Mouse (Mus musculus): Measurements from ENCODE around the gene Gm17374. TPM values are rescaled to one million over a fixed set of nuclear protein-coding genes. Genes with fewer than 3 reads are reported as not detected.

Gm17374 gene
- polyA plus RNA-seq, 2 experiments = not detected

DNA sequence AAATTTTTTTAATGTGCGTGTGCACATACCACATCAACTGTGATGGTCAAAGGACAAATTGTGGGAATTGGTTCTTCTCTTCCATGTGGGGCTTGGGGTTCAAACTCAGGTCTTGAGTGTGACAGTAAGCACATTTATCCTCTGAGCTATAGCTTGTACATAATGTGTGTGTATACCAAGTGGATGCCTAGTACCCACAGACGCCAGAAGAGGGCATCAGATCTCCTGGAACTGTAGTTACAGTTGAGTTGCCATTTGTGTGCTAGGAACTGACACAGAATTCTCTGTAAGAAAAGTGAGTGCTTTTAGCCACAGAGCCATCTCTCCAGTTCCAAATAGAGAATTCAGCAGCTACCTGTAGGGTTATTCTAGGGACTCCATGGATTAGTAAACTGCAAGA lies 26.3 kb upstream of the Gm17374 start:
- 79% methylated on average over 2 of the region's 2 CpGs for WGBS (ENCODE audit: insufficient replicate concordance)
- DNase-seq (ENCODE audit: low read depth in 3 of 3, low spot score in 3 of 3) (peak in 2 of 3 experiments; percentile 1 to 2), ATAC-seq (ENCODE audit: insufficient read depth) (no peak)
- Histone ChIP-seq H3K27ac (no peak overlapping the region), H3K4me1 (replicated peaks; ENCODE audit: control insufficient read depth in 2 of 2, insufficient read depth in 2 of 2, low read length in 1 of 2) (no peaks in the 10 kb centered on the region), H3K4me3 (ENCODE audit: insufficient read depth in 1 of 2, low read depth in 2 of 2, low read length in 2 of 2) (no peak overlapping the region), H3K4me2 (ENCODE audit: low read depth) (no peak overlapping the region), H3K36me3 (replicated peaks; ENCODE audit: control insufficient read depth, insufficient read depth, low read depth) (peaks cover 34% of the 10 kb centered on the region), H3K9me3 (ENCODE audit: control insufficient read depth, low read length) (no peaks in the 10 kb centered on the region), H3K9ac (replicated peaks) (no peak overlapping the region), H3K27me3 (ENCODE audit: control insufficient read depth, insufficient read depth, low read length) (no peaks in the 10 kb centered on the region)
- TF ChIP-seq EP300 (IDR thresholded peaks at IDR 0.05; ENCODE audit: low read depth) (no peak), CTCF (IDR thresholded peaks at IDR 0.05; ENCODE audit: low read depth) (peak; percentile 34; the same call in 1 of the 2 replicates)

DNA sequence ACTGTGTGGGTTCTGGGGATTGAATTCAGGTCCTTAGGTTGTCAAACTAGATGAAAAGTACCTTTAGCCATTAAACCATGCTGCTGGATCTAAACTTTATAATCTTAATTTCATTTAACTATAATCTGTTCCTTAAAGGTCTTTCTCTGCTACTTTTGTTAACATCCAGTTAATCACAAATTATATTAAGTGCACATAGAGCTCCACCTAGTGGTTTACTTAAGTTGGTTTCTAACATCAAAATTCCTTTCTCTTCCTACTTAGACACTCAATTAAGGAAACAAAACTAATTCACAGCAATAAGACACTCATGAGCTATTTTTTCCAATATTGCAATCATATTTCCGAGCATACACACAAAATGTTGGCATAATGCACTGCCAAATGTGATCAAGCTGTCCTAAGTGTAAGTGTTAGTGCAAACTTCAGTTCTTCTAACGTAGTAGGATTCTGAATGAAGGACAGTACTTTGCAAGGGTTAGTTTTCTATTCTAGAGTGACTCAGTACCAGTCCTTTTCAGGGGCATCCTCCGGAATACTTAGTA lies 7.4 kb downstream of the Gm17374 start:
- no peak for DNase-seq (ENCODE audit: low read depth in 3 of 3, low spot score in 3 of 3)
- no peak overlapping the region for H3K4me2 ChIP-seq (ENCODE audit: low read depth)
- ATAC-seq (ENCODE audit: insufficient read depth) = no peak

DNA sequence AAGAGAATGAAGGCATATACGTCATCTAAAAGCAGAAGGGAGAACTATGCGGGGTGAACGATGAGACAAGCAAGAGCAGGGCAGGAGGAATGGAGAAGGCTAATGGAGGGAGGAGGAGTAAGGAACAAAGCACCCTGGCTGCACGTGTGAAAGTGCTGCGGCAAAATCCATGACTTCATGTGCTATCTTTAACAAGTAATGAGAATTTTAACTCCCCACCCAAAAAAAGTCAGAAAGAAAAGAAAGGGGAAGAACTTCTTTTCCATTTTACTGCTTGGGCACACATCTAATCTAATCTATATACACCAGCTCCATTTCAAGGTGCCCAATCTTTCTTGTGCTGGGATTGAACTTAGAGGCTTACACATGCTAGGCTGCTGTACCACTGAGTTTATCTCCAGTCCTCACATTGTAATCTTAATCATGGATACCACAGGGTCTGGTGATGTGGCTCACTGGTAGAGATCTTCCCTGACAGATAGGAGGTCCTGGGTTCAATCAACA lies 11.6 kb downstream of the Gm17374 start:
- H3K4me2 ChIP-seq (ENCODE audit: low read depth) = peak overlapping the region; percentile 33
- 43% methylated on average over 5 of the region's 5 CpGs for WGBS (ENCODE audit: insufficient replicate concordance)
- TF ChIP-seq EP300 (IDR thresholded peaks at IDR 0.05; ENCODE audit: low read depth) = peak; percentile 89
- TF ChIP-seq CTCF (IDR thresholded peaks at IDR 0.05; ENCODE audit: low read depth) = no peak
- no peak overlapping the region for H3K27ac ChIP-seq
- DNase-seq (ENCODE audit: low read depth in 3 of 3, low spot score in 3 of 3) = peak; percentile 60 to 71 (median 69)
- H3K9me3 ChIP-seq (ENCODE audit: control insufficient read depth, low read length) = no peaks in the 10 kb centered on the region
- no peaks in the 10 kb centered on the region for H3K27me3 ChIP-seq (ENCODE audit: control insufficient read depth, insufficient read depth, low read length)
- no peak overlapping the region for H3K9ac ChIP-seq (replicated peaks)
- H3K4me3 ChIP-seq (ENCODE audit: insufficient read depth in 1 of 2, low read depth in 2 of 2, low read length in 2 of 2) = no peak overlapping the region
- peaks cover 12% of the 10 kb centered on the region for H3K36me3 ChIP-seq (replicated peaks; ENCODE audit: control insufficient read depth, insufficient read depth, low read depth)
- ATAC-seq (ENCODE audit: insufficient read depth) = peak; percentile 98
- peaks cover 7 to 15% of the 10 kb centered on the region in 2 experiments for H3K4me1 ChIP-seq (replicated peaks; ENCODE audit: control insufficient read depth in 2 of 2, insufficient read depth in 2 of 2, low read length in 1 of 2)

More for the DNA sequence above, 7.4 kb downstream of the Gm17374 start:
- WGBS (ENCODE audit: insufficient replicate concordance) = 67% methylated on average over 3 of the region's 3 CpGs
- no peak overlapping the region for H3K4me3 ChIP-seq (ENCODE audit: insufficient read depth in 1 of 2, low read depth in 2 of 2, low read length in 2 of 2)
- peak; percentile 45; the same call in 1 of the 2 replicates for TF ChIP-seq CTCF (IDR thresholded peaks at IDR 0.05; ENCODE audit: low read depth)
- TF ChIP-seq EP300 (IDR thresholded peaks at IDR 0.05; ENCODE audit: low read depth) = no peak
- no peaks in the 10 kb centered on the region for H3K27me3 ChIP-seq (ENCODE audit: control insufficient read depth, insufficient read depth, low read length)
- no peak overlapping the region for H3K9ac ChIP-seq (replicated peaks)
- no peaks in the 10 kb centered on the region for H3K9me3 ChIP-seq (ENCODE audit: control insufficient read depth, low read length)
- H3K27ac ChIP-seq = no peak overlapping the region
- H3K4me1 ChIP-seq (replicated peaks; ENCODE audit: control insufficient read depth in 2 of 2, insufficient read depth in 2 of 2, low read length in 1 of 2) = peaks cover 7 to 11% of the 10 kb centered on the region in 2 experiments
- peaks cover 14% of the 10 kb centered on the region for H3K36me3 ChIP-seq (replicated peaks; ENCODE audit: control insufficient read depth, insufficient read depth, low read depth)

- Histone ChIP-seq H3K27me3 (ENCODE audit: control insufficient read depth, insufficient read depth, low read length) (no peaks in the 10 kb centered on the region), H3K4me1 (replicated peaks; ENCODE audit: control insufficient read depth in 2 of 2, insufficient read depth in 2 of 2, low read length in 1 of 2) (peaks cover 6 to 13% of the 10 kb centered on the region in 2 experiments; a peak in 3 of 4 replicates), H3K4me3 (ENCODE audit: insufficient read depth in 1 of 2, low read depth in 2 of 2, low read length in 2 of 2) (peak overlapping the region in 1 of 2 experiments; percentile 34; a peak in 1 of 4 replicates), H3K4me2 (ENCODE audit: low read depth) (peak overlapping the region; percentile 95), H3K27ac (no peak overlapping the region), H3K9ac (replicated peaks) (no peak overlapping the region), H3K36me3 (replicated peaks; ENCODE audit: control insufficient read depth, insufficient read depth, low read depth) (peaks cover 8% of the 10 kb centered on the region), H3K9me3 (ENCODE audit: control insufficient read depth, low read length) (no peaks in the 10 kb centered on the region)
- ATAC-seq (ENCODE audit: insufficient read depth) (no peak), DNase-seq (ENCODE audit: low read depth in 3 of 3, low spot score in 3 of 3) (no peak)
- no peak for TF ChIP-seq EP300 (IDR thresholded peaks at IDR 0.05; ENCODE audit: low read depth)
- TF ChIP-seq CTCF (IDR thresholded peaks at IDR 0.05; ENCODE audit: low read depth) = no peak
- 53% methylated on average over 1 of the region's 1 CpGs for WGBS (ENCODE audit: insufficient replicate concordance)
These were observed 17.2 kb downstream of the Gm17374 start for GRCm38 (mm10) chr2:140169057-140169456.

DNA sequence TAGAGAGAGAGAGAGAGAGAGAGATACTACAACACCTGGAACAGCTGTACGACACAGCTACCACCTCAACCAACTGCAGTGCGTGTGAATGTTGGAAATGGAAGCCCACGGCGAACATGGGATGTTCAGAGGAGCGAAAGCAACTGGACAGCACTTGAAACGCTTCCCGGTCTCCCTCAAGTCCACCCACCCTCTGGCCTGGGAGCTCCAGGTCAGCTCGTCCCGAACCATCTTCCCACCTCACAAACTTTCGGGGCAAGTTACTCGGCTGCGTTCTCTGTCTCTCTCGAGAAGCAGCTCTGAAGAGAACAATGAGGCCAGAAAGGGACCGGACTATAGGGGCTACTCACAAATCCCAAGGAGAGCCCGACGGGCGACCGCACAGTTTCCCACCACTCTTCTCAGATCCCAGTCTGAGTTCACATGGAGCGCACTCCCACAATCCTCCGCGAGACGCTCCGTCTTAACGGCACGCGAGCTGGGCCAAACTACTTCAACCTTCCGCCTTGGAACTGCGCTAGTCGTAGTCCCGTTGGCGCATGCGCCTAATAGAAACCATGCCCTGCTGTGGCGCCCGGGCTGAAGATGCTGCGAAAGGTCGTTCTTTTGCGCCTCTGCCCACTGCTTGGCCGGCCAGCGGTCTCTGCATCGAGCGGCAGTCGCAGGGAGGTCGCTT lies 18.4 kb downstream of the Gm17374 start, which contains the start of the genes Esf1 and Ndufaf5:
Esf1 (minus strand) TSS at position 438 of the 676 bp plus-strand sequence.
Ndufaf5 (plus strand) TSS at position 523 of the 676 bp plus-strand sequence.
- under 1% methylated on average over 43 of the region's 43 CpGs for WGBS (ENCODE audit: insufficient replicate concordance)
- peaks cover 5% of the 10 kb centered on the region for H3K36me3 ChIP-seq (replicated peaks; ENCODE audit: control insufficient read depth, insufficient read depth, low read depth)
- peak; percentile 98 for ATAC-seq (ENCODE audit: insufficient read depth)
- no peak for TF ChIP-seq EP300 (IDR thresholded peaks at IDR 0.05; ENCODE audit: low read depth)
- TF ChIP-seq CTCF (IDR thresholded peaks at IDR 0.05; ENCODE audit: low read depth) = no peak
- peak; percentile 93 for DNase-seq (ENCODE audit: low read depth in 3 of 3, low spot score in 3 of 3)
- no peaks in the 10 kb centered on the region for H3K9me3 ChIP-seq (ENCODE audit: control insufficient read depth, low read length)
- no peaks in the 10 kb centered on the region for H3K27me3 ChIP-seq (ENCODE audit: control insufficient read depth, insufficient read depth, low read length)
- H3K4me1 ChIP-seq (replicated peaks; ENCODE audit: control insufficient read depth in 2 of 2, insufficient read depth in 2 of 2, low read length in 1 of 2) = peaks cover 6 to 7% of the 10 kb centered on the region in 2 experiments; a peak in 3 of 4 replicates
- H3K9ac ChIP-seq (replicated peaks) = peak within 1 kb of the TSS; percentile 75
- H3K27ac ChIP-seq = peak within 1 kb of the TSS; percentile 57
- H3K4me3 ChIP-seq (ENCODE audit: insufficient read depth in 1 of 2, low read depth in 2 of 2, low read length in 2 of 2) = peak within 1 kb of the TSS; percentile 73 to 99
- H3K4me2 ChIP-seq (ENCODE audit: low read depth) = peak within 1 kb of the TSS; percentile 95

Measured in liver, embryonic 14.5 days (tissue).